10 mouse cellular contexts compared by ENCODE assay signal in genomic region chr13:6341102-6341737, GRCm38 (mm10).
DNase-seq lines count a peak whose midpoint lies in the region; ATAC-seq and TF ChIP-seq lines count a peak whose summit lies in the region.
"Had no signal": no experiment of that assay in that cellular context is flagged by ENCODE, and none has a peak within 500 bp of the region (broad histone marks: within the 10 kb centered on the region; RNA-seq: fewer than 3 reads in every experiment).

No protein-coding gene starts in this region.

- H3K27me3 ChIP-seq in forebrain, postnatal 0 days (ENCODE audit: insufficient read depth, low read length) = no peaks in the 10 kb centered on the region
- no peaks in the 10 kb centered on the region for H3K27me3 ChIP-seq in neural tube, embryonic 14.5 days (ENCODE audit: control insufficient read depth, insufficient read depth, low read length)
- H3K27me3 ChIP-seq: embryonic facial prominence, embryonic 13.5 days; liver, embryonic 12.5 days had no signal

- WGBS in forebrain, postnatal 0 days = 31% methylated on average over 3 of the region's 3 CpGs
- WGBS in neural tube, embryonic 14.5 days = 29% methylated on average over 3 of the region's 3 CpGs

- no peak overlapping the region for H3K27ac ChIP-seq in gastrocnemius, adult 2 months
- H3K27ac ChIP-seq in forebrain, postnatal 0 days (ENCODE audit: low read depth, low read length) = peak overlapping the region; percentile 17
- H3K27ac ChIP-seq in neural tube, embryonic 14.5 days (ENCODE audit: low read depth, low read length) = no peak overlapping the region
- H3K27ac ChIP-seq: embryonic facial prominence, embryonic 13.5 days; liver, embryonic 12.5 days had no signal

- intact Hi-C loops in gastrocnemius, adult 2 months (cut with DNase I) = no loop called here

- H3K4me3 ChIP-seq in gastrocnemius, adult 2 months = no peak overlapping the region
- no peak overlapping the region for H3K4me3 ChIP-seq in forebrain, postnatal 0 days (ENCODE audit: low read depth, low read length)
- no peak overlapping the region for H3K4me3 ChIP-seq in neural tube, embryonic 14.5 days (ENCODE audit: low read depth, low read length)
- H3K4me3 ChIP-seq: embryonic facial prominence, embryonic 13.5 days; liver, embryonic 12.5 days had no signal

- TF ChIP-seq CTCF in gastrocnemius, adult 2 months (IDR thresholded peaks at IDR 0.05) = no peak
- TF ChIP-seq CTCF in forebrain, postnatal 0 days (IDR thresholded peaks at IDR 0.05; ENCODE audit: low read depth) = no peak

- H3K9me3 ChIP-seq in forebrain, postnatal 0 days (ENCODE audit: low read length) = no peaks in the 10 kb centered on the region
- no peaks in the 10 kb centered on the region for H3K9me3 ChIP-seq in neural tube, embryonic 14.5 days (ENCODE audit: control insufficient read depth, low read length)
- H3K9me3 ChIP-seq: embryonic facial prominence, embryonic 13.5 days; liver, embryonic 12.5 days had no signal

- peak; percentile 83 for ATAC-seq in forebrain, postnatal 0 days
- ATAC-seq in neural tube, embryonic 14.5 days (ENCODE audit: low read depth) = peak; percentile 82; the same call in 1 of the 2 replicates
- ATAC-seq: liver, embryonic 12.5 days had no signal

- no peaks in the 10 kb centered on the region for H3K36me3 ChIP-seq in forebrain, postnatal 0 days (ENCODE audit: insufficient read depth)
- no peaks in the 10 kb centered on the region for H3K36me3 ChIP-seq in neural tube, embryonic 14.5 days (ENCODE audit: control insufficient read depth, insufficient read depth, low read length)
- H3K36me3 ChIP-seq: embryonic facial prominence, embryonic 13.5 days; liver, embryonic 12.5 days had no signal

- H3K9ac ChIP-seq in forebrain, postnatal 0 days = no peak overlapping the region
- H3K9ac ChIP-seq in neural tube, embryonic 14.5 days (replicated peaks; ENCODE audit: low read depth, low read length) = no peak overlapping the region
- H3K9ac ChIP-seq: embryonic facial prominence, embryonic 13.5 days; liver, embryonic 12.5 days had no signal

- no peak overlapping the region for H3K4me2 ChIP-seq in forebrain, postnatal 0 days (ENCODE audit: low read depth)
- H3K4me2 ChIP-seq in neural tube, embryonic 14.5 days (ENCODE audit: low read depth, low read length) = no peak overlapping the region
- H3K4me2 ChIP-seq: embryonic facial prominence, embryonic 13.5 days; liver, embryonic 12.5 days had no signal

- DNase-seq in gastrocnemius, adult 2 months = peak; percentile 18
- no peak for DNase-seq in gastrocnemius, adult 8-10 months (ENCODE audit: low spot score in 2 of 2)
- peak; percentile 60 for DNase-seq in forebrain, postnatal 0 days
- DNase-seq in layer of hippocampus, adult 11-12 months (ENCODE audit: low spot score) = peak; percentile 73
- DNase-seq in kidney, adult 11 months = no peak
- DNase-seq in MN1 (ENCODE audit: low spot score) = no peak
- DNase-seq in ovary, adult 18-20 months (ENCODE audit: low spot score) = no peak

- no peaks in the 10 kb centered on the region for H3K4me1 ChIP-seq in forebrain, postnatal 0 days (ENCODE audit: insufficient read depth)
- no peaks in the 10 kb centered on the region for H3K4me1 ChIP-seq in neural tube, embryonic 14.5 days (ENCODE audit: control insufficient read depth, insufficient read depth, low read length)
- H3K4me1 ChIP-seq: liver, embryonic 12.5 days had no signal

Comparison
In these comparisons a context has a peak if more than half of its experiments do, and no peak if none do; other contexts are left out.
1. DNase-seq: peak in gastrocnemius, adult 2 months (single experiment), forebrain, postnatal 0 days (single experiment) and layer of hippocampus, adult 11-12 months (single experiment); none in gastrocnemius, adult 8-10 months (0 of 2), kidney, adult 11 months (single experiment), MN1 (single experiment) and ovary, adult 18-20 months (single experiment).